Mouse (Mus musculus) heart, adult 2 months (tissue): ENCODE data around the gene Ppp1r32. TPM values are rescaled to one million over a fixed set of nuclear protein-coding genes. Genes with fewer than 3 reads are reported as not detected.

Experiments used
- DNase-seq, 2 experiments: peaks; one replicate each; pipeline ENCODE4 v3.0.0; 2021
- H3K27ac ChIP-seq: fragments of 200-600 bp; 2 replicates; pipeline ENCODE4 v1.8.1; 2022
- H3K27me3 ChIP-seq: fragments of 200-500 bp; 2 replicates; pipeline ENCODE4 v1.6.1; 2012; ENCODE audit warnings: mild to moderate bottlenecking, low read length, inconsistent platforms, mixed read lengths; ENCODE audit not compliant: control insufficient read depth, insufficient read depth
- H3K36me3 ChIP-seq: fragments of 200-500 bp; 2 replicates; pipeline ENCODE4 v1.6.1; 2012; ENCODE audit warnings: low read length, inconsistent platforms; ENCODE audit not compliant: control insufficient read depth, insufficient read depth
- H3K4me1 ChIP-seq: fragments of 200-500 bp; 2 replicates; pipeline ENCODE4 v1.6.1; 2011; ENCODE audit warnings: low read length; ENCODE audit not compliant: control insufficient read depth, insufficient read depth
- H3K4me3 ChIP-seq: fragments of 200-600 bp; 2 replicates; pipeline ENCODE4 v1.8.1; 2022
- H3K79me2 ChIP-seq: fragments of 200-500 bp; replicated peaks from 2 replicates; pipeline ENCODE4 v1.6.1; 2012; ENCODE audit warnings: mild to moderate bottlenecking, inconsistent platforms, low read length, moderate library complexity, mixed read lengths; ENCODE audit not compliant: control insufficient read depth, insufficient read depth
- H3K9ac ChIP-seq: fragments of 200-500 bp; 2 replicates; pipeline ENCODE4 v1.6.1; 2012; ENCODE audit warnings: low read depth, mild to moderate bottlenecking, control low read depth, inconsistent platforms, low read length, mixed read lengths
- CTCF ChIP-seq: fragments of 200-600 bp; IDR thresholded peaks from 2 replicates; pipeline ENCODE4 v1.8.1; 2022; ENCODE audit warnings: antibody characterized with exemption, mild to moderate bottlenecking, moderate library complexity
- EP300 ChIP-seq: fragments of 200-500 bp; IDR thresholded peaks from 2 replicates; pipeline ENCODE4 v1.6.1; 2011; ENCODE audit warnings: low read depth, low read length, control low read depth; ENCODE audit not compliant: insufficient read depth
- POLR2A ChIP-seq: fragments of 200-500 bp; IDR thresholded peaks from 2 replicates; pipeline ENCODE4 v1.6.1; 2011; ENCODE audit warnings: mild to moderate bottlenecking, low read depth, low read length, control low read depth; ENCODE audit not compliant: insufficient read depth
- WGBS: fragments of 180-500 bp; shearing (Covaris S2); methylation state at CpG from one replicate; pipeline ENCODE4 v1.1.7; 2018; 5-methylcytosine and 5-hydroxymethylcytosine counted together
- intact Hi-C: fragments of 180-260 bp; cut with DNase I; formaldehyde crosslinking; loops from one replicate; pipeline ENCODE4 v1.15.1; 2025
- polyA plus RNA-seq: library from polyadenylated mRNA; depleted of rRNA; stranded (reverse); fragments of >200 nt; gene quantifications from 2 replicates; pipeline ENCODE4 v1.2.3, GENCODE M21; 2012
- total RNA-seq, 2 experiments: library from RNA; stranded (reverse); gene quantifications; 2 replicates each; pipeline ENCODE4 v1.2.3; 2021

Ppp1r32 gene
- total and polyA plus RNA-seq, 3 experiments, result 0.16 to 1.1 (median 0.29) TPM

DNA sequence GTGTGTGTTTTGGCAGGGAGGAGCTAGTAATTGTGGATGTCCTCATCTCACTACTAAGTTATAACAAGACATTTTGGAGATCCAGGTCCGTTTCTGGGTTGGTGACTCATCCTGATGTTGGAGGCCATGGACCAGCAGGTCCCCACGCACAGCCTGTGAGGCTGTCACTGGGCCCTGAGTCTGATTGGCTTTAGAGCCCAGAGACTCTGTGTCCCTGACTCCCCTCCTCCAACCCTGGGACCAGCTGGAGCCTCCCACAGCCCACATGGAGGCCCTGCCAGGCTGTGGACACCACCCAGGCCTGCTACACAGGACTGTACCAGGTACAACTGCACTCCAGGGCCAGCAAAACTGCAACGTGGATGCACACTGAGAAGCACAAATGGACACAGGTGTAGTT is 9.8 kb downstream of the Ppp1r32 start:
- DNase-seq, result no peak
- no peak overlapping the region for H3K27ac ChIP-seq
- 68% methylated on average over 3 of the region's 3 CpGs for WGBS
- no peaks in the 10 kb centered on the region for H3K4me1 ChIP-seq
- TF ChIP-seq CTCF, result no peak
- no peak for TF ChIP-seq POLR2A
- no peak for TF ChIP-seq EP300
- intact Hi-C loops, result no loop called here
- H3K9ac ChIP-seq, result no peak overlapping the region
- no peak overlapping the region for H3K4me3 ChIP-seq
- H3K27me3 ChIP-seq, result no peaks in the 10 kb centered on the region
- H3K79me2 ChIP-seq, result no peaks in the 10 kb centered on the region
- no peaks in the 10 kb centered on the region for H3K36me3 ChIP-seq

GRCm38 (mm10) chr19:10469171-10469658 is 13.5 kb downstream of the Ppp1r32 start:
- Histone ChIP-seq H3K4me1 (no peaks in the 10 kb centered on the region), H3K4me3 (no peak overlapping the region), H3K27ac (no peak overlapping the region), H3K27me3 (no peaks in the 10 kb centered on the region), H3K79me2 (no peaks in the 10 kb centered on the region), H3K9ac (no peak overlapping the region), H3K36me3 (no peaks in the 10 kb centered on the region)
- TF ChIP-seq CTCF, result no peak
- TF ChIP-seq POLR2A, result no peak
- no peak for TF ChIP-seq EP300
- intact Hi-C loops, result no loop called here
- DNase-seq, result peak; percentile 17 to 28
- WGBS, result 42% methylated on average over 8 of the region's 8 CpGs

- intact Hi-C loops, result no loop called here
- H3K27me3 ChIP-seq, result peaks cover 1% of the 10 kb centered on the region; the same call in 1 of the 2 replicates
- H3K9ac ChIP-seq, result no peak overlapping the region
- H3K4me1 ChIP-seq, result no peaks in the 10 kb centered on the region
- no peaks in the 10 kb centered on the region for H3K79me2 ChIP-seq
- no peak overlapping the region for H3K4me3 ChIP-seq
- 53% methylated on average over 4 of the region's 4 CpGs for WGBS
- no peaks in the 10 kb centered on the region for H3K36me3 ChIP-seq
- H3K27ac ChIP-seq, result no peak overlapping the region
- TF ChIP-seq CTCF (no peak), POLR2A (no peak)
- DNase-seq, result no peak
Observed at GRCm38 (mm10) chr19:10464427-10464826, 18.3 kb downstream of the Ppp1r32 start.

GRCm38 (mm10) chr19:10461584-10461983 is 21.1 kb downstream of the Ppp1r32 start:
- 31% methylated on average over 7 of the region's 7 CpGs for WGBS
- DNase-seq, result no peak
- TF ChIP-seq POLR2A (no peak), CTCF (no peak), EP300 (no peak)

GRCm38 (mm10) chr19:10459907-10460306 is 22.8 kb downstream of the Ppp1r32 start:
- no peak overlapping the region for H3K9ac ChIP-seq
- H3K4me1 ChIP-seq, result no peaks in the 10 kb centered on the region
- H3K36me3 ChIP-seq, result no peaks in the 10 kb centered on the region
- intact Hi-C loops, result no loop called here
- H3K27ac ChIP-seq, result no peak overlapping the region
- H3K79me2 ChIP-seq, result no peaks in the 10 kb centered on the region
- 72% methylated on average over 11 of the region's 11 CpGs for WGBS
- H3K27me3 ChIP-seq, result peaks cover 13% of the 10 kb centered on the region
- no peak overlapping the region for H3K4me3 ChIP-seq
- TF ChIP-seq POLR2A (no peak), EP300 (no peak), CTCF (no peak)
- no peak for DNase-seq

More at GRCm38 (mm10) chr19:10461584-10461983, 21.1 kb downstream of the Ppp1r32 start:
- peaks cover 5% of the 10 kb centered on the region for H3K27me3 ChIP-seq
- H3K4me3 ChIP-seq, result no peak overlapping the region
- intact Hi-C loops, result no loop called here
- H3K36me3 ChIP-seq, result no peaks in the 10 kb centered on the region
- H3K9ac ChIP-seq, result no peak overlapping the region
- H3K79me2 ChIP-seq, result no peaks in the 10 kb centered on the region
- H3K27ac ChIP-seq, result no peak overlapping the region
- no peaks in the 10 kb centered on the region for H3K4me1 ChIP-seq

- Histone ChIP-seq H3K9ac (no peak overlapping the region), H3K27me3 (peaks cover 13% of the 10 kb centered on the region), H3K4me3 (no peak overlapping the region), H3K79me2 (no peaks in the 10 kb centered on the region), H3K36me3 (no peaks in the 10 kb centered on the region), H3K4me1 (no peaks in the 10 kb centered on the region), H3K27ac (no peak overlapping the region)
- intact Hi-C loops, result no loop called here
- DNase-seq, result peak in 1 of 2 experiments; percentile 31
- TF ChIP-seq CTCF, result no peak
- no peak for TF ChIP-seq EP300
- no peak for TF ChIP-seq POLR2A
- 13% methylated on average over 8 of the region's 8 CpGs for WGBS
Observed at GRCm38 (mm10) chr19:10458096-10458495, 24.6 kb downstream of the Ppp1r32 start.
